Mouse (Mus musculus) frontal cortex, adult (tissue): ENCODE measurements around the gene Psmd14.
A peak's percentile ranks its signal among the peaks of the same experiment; 100 is the strongest.

ENCODE experiments used
- ATAC-seq: cut with Nextera tagmentation; 2 replicates; pipeline ENCODE4 v1.9.2; 2017; ENCODE audit warnings: mild to moderate bottlenecking, moderate library complexity, mixed read lengths; ENCODE audit not compliant: low TSS enrichment

Psmd14 gene

DNA sequence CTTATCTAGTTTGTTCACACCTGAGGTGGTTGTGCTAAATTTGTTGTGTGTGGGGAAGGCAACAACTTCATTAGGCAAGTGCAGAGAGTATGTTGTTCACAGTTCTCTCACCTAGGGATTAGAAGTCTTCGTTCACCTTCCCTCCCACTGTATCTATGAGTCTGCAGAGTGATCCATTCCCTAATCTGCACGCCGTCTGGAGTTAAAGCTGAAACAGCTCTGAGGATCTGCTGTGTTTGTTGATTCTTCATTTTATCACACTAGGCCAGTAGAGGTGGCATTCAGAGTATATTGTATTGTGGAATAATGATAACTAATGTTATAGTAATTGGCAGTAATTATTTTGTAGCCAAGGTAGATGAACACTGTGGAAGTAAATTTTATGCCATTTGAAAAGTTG, 48.5 kb downstream of the Psmd14 start:
- ATAC-seq, result no peak

DNA sequence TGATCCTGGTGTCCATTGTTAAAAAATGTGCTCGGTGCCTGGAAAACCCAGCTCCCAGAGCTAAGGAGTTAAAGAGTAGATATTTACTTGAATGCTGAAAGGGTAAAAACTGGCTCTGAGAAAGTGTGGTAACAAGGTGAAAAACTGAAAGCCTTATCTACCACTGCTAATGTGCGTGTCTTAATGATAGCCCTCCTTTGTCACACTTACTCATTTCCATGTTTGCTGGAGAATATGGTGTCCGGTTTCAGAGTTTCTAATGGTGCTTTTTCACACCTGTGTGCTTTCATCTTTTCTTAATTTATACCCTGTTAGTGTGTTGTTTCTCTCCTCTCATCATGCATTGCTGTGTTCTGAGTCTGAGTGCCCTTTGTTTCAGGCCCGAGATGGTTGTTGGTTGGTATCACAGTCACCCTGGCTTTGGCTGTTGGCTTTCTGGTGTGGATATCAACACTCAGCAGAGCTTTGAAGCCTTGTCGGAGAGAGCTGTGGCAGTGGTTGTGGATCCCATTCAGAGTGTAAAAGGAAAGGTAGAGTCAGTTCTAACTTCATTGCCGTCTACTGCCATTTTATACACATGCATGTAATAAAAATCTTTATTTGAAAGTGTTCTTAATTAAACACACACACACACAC, 53.1 kb downstream of the Psmd14 start:
- ATAC-seq, result no peak

DNA sequence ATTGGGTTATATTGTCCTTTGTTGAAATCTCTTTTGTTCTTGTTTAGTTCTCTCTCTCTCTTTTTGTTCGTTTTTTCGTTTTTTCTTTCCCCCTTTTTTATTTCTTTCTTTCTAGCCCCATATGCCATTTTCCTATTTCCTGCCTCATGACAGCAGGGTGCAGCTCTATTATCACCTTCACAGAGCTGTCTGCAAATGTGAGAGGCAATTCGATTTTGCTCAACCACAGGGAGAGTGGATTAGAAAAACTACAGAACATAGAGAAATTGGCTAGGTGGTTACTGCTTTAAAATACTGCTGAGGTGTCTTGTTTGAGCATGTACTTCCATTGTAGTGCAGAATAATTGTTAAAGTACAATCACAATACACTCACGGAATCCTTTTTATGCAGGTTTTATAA, 54.0 kb downstream of the Psmd14 start:
- 0 out of 2 replicates have a peak, but pooled peaks have one; percentile 44 for ATAC-seq

DNA sequence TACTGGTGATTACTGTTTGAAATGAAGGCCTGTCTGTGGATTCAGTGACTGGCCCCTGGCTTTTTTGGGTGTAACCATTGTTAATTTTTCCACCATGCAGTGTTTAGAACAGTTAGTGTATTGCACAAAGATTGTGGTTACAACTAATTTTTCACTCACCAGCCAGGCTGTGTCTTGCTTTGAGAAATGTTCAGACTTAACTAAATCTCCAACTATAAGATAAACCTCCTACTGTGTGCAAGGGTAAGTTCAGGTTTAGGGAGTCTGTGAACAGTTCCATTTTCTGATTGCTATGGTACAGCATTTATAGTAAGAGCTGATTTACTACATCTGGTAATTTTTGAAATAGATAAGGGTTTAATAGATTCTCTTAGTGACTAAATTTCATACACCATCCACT, 69.3 kb downstream of the Psmd14 start:
- no peak for ATAC-seq

DNA sequence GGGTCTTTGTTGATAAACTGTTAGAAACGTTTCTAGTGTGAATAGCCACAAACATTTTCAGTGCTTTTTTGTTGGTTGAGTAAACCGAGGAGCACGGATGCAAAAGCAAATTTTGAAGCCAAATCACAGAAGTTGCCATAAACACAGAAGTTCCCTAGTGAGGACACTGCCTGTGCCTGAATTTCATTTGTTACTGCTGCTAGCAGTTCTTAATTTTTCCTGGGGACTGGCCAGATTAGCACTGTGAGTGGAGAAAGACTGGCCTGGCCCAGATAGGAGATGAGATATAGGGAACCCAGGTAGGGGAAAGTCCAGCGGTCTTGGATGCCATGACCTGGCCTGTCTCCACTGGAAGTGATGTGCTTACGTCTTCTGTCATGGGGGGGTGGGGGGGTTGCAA, 83.5 kb downstream of the Psmd14 start:
- no peak for ATAC-seq

DNA sequence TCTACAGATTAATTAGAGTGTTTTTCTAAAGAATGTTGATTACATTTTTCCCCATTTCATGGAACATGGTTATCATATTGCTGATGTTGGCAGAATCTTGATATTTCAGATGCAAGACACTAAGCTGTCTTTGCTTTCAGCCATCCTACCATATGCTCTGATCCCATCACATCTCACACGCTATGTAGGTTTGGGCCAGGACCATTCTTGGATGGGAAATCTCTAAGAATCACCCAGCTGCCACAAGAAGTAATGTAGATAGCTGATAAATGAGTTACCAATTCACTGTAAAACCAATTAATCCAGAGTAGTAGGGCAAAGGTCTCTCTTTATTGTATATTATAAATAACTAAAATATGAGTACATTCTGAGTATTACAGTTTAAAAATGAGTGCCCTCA, 86.6 kb downstream of the Psmd14 start:
- no peak for ATAC-seq

DNA sequence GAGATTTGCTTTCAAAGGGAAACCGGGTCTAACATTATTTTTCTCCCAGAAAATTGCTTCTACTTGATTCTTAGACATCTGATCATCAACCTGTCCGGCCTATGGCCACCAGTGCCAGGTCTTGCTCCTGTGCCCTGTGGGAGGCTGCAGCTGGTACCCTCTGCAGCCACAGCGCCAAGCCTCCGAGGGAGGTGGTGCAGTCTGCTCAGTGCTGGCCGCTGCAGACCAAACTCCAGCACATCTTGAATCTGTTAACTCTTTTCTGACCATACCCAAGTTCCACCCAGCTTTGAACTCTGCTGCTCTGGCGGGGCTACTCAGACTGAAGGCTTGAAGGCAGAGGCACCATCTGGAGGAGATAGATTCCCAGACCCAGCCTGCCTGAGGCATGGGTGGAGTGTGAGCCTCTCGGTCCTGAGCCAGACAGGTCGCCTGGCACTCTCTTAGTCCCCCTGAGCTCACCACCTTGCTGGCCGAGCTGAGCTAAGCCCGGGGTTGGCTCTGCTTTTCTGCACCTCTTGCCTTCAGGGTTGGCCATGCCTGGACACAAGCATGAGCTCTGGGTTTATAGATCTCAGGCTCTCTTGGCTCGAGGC, 91.3 kb downstream of the Psmd14 start, which contains the start of gene Tbr1:
Tbr1 (plus strand) TSS at position 275 of the 596 bp plus-strand sequence.
- ATAC-seq, result peak; percentile 48

DNA sequence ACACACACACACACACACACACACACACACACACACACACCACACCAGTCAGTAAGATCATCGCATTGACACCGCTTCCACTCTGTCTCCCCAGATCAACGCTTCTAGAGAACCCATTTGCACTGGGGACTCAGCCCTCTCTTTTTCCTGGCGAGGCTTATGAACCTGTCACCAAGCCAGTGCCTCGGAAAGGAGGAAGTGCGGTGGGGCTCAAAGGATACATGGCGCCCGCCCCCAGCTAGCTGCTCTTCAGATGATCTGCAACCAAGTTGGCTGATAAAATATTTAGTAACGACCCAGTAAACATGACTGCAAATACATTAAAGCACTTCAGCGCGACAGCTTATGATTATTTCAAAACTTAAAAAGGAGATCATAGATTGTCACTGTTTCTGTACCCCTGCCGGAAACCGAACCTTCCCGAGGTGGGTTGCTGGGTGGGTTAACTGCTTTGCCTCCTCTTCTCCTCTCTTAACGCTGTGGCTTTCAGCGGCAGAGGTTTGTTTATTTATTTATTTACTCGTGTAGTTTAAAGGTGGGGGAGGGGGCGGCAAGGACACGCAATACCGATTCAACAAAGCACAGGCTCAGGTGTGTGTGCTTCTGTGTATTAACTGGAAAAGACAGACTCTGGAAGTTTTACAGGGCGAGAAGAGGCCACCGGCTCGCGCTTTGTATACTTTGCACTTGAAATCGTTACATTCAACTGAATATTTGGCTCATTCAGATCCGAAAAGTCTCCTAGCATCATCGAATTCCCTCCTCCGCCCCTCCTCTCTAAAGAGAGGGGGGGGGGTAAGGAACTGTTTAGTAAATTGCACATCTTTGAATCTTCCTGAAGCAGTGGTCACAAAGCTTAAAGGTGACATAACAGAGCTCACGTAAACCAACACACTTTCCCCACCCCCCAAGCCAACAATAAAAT, 92.2 kb downstream of the Psmd14 start:
- ATAC-seq, result peak; percentile 31

DNA sequence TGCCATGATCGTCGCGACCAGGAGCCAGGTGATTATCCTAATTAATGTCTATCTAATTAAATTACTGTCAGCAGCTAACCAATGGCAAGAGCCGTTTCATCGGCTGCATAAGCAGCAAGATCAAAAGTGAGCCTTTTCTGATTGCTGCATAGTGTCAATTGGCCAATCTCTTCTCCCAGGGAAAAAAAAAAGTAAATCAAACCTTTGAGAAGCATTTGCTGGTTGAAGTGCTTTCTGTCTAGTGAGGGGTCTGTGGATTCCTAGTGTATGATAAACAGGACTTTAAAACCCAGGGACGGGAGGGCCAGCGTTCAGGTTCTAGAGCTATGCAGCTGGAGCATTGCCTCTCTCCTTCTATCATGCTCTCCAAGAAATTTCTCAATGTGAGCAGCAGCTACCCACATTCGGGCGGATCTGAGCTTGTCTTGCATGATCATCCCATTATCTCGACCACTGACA, 92.9 kb downstream of the Psmd14 start:
- ATAC-seq, result peak; percentile 24

DNA sequence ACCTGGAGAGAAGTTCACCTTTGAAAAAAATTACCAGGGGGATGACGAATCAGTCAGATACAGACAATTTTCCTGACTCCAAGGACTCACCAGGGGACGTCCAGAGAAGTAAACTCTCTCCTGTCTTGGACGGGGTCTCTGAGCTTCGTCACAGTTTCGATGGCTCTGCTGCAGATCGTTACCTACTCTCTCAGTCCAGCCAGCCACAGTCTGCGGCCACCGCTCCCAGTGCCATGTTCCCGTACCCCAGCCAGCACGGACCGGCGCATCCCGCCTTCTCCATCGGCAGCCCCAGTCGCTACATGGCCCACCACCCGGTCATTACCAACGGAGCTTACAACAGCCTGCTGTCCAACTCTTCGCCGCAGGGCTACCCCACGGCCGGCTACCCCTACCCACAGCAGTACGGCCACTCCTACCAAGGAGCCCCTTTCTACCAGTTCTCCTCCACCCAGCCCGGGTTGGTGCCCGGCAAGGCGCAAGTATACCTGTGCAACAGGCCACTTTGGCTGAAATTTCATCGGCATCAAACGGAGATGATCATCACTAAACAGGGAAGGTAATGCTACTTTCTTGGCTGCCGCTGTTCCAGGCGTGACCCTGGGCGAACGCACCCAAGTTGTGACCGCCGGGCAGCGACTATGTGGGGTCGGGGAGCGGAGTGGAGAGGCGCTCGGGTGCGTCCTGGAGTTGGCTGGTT, 93.5 kb downstream of the Psmd14 start:
- peak; percentile 10; the same call in 1 of the 2 replicates for ATAC-seq

DNA sequence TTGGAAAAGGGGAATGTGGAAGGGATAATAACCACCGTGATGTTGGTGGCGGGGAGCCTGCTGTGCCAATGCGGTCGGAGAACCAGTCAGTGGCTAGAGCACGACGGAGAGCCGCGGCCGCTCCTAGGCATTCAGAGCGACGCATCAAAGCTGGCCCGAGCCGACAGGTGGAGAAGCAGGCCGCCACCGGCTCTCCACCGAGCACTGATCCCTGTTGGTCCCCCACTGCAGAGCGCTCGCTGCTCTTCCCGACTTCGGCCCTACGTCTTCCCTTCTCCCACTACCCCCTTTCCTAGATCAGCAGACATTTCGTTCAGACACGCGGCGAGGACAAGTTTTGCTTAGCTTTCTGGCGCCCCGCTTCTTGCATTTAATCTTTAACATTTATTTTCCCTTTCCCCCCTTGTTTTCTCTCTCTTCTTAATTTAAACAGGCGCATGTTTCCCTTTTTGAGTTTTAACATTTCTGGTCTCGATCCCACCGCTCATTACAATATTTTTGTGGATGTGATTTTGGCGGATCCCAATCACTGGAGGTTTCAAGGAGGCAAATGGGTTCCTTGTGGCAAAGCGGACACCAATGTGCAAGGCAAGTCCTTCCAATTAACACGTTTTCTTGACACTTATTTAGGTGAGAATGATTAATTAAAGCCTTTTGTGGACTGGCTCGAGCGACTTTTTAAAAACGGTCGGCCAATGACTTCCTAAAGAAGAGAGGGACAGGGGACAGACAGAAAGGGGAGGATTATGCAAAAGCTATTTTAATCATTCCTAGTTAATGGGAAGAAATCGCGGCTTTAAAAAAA, 94.2 kb downstream of the Psmd14 start:
- ATAC-seq, result no peak

DNA sequence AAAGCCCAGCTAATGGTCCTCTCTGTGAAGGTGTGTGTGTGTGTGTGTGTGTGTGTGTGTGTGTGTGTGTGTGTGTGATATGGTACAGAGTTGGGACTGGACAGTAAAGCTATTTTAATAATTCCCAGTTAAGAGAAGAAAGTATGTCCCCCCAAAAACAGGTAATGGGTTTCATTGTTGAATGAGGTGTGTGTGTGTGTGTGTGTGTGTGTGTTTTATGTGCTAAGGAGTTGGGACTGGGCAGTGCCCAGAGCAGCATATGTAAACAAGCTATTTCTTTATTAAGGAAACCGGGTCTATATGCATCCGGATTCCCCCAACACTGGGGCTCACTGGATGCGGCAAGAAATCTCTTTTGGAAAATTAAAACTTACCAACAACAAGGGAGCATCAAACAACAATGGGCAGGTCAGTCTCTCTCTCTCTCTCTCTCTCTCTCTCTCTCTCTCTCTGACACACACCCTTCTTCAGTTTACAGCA, 94.9 kb downstream of the Psmd14 start:
- ATAC-seq, result no peak

DNA sequence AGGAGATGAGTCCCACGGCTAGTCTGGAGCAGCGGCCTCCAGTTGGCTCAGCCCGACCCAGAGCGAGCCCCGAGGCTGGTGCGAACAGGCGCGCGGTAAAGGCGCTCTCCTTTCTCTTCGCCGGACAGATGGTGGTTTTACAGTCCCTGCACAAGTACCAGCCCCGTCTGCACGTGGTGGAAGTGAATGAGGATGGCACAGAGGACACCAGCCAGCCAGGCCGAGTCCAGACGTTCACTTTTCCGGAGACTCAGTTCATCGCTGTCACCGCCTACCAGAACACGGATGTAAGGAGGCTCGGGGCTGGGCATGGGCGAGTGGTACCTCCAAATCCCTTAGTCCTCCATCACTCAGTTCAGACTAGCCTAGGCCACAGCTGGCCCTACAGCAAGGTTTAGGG, 95.7 kb downstream of the Psmd14 start:
- ATAC-seq, result no peak

DNA sequence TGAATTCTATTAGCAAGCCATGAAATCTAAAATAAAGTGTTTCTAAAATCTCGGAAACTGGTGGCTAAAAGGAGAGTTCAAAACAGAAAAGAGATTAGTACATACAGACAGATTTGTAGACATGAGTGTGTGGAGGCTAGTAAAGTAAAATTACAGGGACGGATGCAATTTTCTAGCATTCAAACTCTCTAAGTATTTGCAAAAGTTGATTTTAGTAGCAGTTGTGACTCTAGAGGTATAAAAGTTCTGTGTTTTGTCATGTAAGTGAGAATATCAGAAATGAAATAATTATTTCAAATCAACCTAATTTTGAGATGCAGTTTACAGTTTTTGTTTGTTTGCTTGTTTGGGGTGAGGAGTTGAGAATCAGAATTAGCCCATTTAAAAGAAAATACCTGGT, 96.3 kb downstream of the Psmd14 start:
- no peak for ATAC-seq

DNA sequence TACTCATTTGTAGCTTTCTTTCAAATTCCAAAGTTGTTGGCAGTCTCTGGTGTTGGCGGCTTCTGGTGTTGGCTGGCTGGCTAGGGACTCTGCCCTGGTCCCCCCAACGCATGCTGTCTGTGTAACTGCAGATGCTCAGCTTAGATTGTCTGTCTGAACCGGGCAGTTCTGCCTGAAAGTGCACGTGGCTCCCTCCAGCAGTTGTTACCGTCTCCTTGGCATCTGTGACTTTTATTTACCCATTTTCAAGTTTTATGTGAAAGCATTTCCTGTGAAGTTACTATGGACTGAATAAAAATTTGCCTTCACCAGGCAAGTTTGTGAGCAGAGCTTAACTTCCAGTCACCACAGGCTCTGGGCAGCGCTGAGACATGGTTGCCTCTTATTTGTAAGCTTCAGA, 97.3 kb downstream of the Psmd14 start:
- ATAC-seq, result no peak

DNA sequence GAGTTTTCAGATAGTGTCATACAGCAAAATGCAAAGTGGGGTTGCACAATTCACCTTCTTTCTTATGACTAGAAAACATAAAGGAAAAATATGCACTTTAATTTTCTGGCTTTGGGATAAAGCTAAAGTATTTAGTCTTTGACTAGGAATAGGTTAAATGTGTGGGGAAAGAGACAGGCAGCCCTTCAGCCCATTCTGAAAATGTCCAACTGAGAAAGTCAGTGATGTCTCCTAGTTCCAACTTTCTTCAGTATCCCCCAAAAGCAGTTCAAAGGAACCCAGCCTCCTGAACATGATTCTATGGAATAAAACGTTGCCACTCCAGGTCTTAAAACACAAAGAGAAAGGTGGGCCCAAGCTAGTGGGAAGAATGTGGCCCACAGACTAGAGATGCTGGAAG, 97.9 kb downstream of the Psmd14 start:
- no peak for ATAC-seq

DNA sequence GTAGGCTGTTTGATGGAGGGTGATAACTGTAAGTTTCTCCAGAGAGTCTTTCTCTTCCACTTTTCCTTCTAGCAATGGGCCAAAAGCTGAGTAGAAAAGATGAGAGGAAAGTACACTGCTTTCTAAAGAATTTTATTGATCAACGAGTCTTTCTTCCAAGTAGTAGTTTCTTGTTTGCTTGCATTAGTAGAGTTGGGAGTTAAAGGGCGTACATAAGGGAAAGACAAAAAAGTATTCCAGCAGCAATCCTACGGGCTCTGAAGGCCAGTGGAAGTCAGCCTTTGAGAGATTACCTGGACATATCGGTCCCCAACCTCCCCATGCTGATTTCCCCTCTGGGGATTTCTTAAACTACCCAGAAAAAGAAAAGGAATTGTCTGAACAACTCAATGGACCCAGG, 99.3 kb downstream of the Psmd14 start:
- no peak for ATAC-seq

DNA sequence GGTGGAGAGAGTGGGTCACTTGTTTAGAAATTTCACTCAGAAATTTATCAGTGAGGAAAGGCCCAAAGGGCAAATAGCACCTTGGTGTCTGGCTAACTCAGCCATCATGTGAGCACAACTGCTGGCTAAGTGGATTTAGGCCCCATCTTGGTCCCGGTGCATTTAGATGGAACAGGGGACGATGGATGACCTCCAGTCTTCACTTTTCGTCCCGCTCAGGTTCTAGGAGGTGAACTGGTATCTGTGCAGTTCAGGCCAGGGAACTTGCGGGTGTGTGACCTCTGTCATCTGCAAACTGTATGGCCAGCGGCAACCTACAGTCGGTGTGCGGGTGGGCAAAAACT, 99.6 kb downstream of the Psmd14 start:
- ATAC-seq, result no peak

DNA sequence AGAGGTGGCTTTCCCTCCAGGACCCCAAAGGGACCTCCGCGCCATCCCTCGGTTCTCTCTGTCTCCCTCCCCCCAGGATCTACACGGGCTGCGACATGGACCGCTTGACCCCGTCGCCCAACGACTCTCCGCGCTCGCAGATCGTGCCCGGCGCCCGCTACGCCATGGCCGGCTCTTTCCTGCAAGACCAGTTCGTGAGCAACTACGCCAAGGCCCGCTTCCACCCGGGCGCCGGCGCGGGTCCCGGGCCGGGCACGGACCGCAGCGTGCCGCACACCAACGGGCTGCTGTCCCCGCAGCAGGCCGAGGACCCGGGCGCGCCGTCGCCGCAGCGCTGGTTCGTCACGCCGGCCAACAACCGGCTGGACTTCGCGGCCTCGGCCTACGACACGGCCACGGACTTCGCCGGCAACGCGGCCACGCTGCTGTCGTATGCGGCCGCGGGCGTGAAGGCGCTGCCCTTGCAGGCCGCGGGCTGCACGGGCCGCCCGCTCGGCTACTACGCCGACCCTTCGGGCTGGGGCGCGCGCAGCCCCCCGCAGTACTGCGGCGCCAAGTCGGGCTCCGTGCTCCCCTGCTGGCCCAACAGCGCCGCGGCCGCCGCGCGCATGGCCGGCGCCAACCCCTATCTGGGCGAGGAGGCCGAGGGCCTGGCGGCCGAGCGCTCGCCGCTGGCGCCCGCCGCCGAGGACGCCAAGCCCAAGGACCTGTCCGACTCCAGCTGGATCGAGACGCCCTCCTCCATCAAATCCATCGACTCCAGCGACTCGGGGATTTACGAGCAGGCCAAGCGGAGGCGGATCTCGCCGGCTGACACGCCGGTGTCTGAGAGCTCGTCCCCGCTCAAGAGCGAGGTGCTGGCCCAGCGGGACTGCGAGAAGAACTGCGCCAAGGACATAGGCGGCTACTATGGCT, 100.3 kb downstream of the Psmd14 start:
- ATAC-seq, result no peak

DNA sequence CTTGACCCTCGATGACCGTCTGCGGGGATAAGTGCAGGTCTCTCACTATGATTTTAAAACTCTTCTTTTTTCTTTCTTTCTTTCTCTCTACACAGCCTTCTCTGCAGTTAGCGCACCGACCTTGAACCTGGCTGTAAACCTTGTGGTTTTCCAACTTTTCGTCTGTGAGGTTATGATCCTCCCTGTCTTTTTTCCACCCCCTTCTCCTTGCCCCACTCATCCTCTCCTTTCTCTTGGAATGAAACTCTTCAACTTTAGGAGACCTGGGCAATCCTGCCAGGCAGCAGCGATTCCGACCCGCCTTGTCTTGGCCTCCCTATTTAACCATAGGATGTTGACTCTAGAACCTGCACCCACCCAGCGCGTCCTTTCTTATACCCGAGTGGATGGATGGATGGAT, 101.0 kb downstream of the Psmd14 start:
- ATAC-seq, result no peak
